Mouse (Mus musculus): ENCODE results near the gene Snx13. TPM values are rescaled to one million over a fixed set of nuclear protein-coding genes. Genes with fewer than 3 reads are reported as not detected.

The Snx13 gene
- polyA plus RNA-seq, 1 experiment from 2014 or later = 16.1 TPM

DNA sequence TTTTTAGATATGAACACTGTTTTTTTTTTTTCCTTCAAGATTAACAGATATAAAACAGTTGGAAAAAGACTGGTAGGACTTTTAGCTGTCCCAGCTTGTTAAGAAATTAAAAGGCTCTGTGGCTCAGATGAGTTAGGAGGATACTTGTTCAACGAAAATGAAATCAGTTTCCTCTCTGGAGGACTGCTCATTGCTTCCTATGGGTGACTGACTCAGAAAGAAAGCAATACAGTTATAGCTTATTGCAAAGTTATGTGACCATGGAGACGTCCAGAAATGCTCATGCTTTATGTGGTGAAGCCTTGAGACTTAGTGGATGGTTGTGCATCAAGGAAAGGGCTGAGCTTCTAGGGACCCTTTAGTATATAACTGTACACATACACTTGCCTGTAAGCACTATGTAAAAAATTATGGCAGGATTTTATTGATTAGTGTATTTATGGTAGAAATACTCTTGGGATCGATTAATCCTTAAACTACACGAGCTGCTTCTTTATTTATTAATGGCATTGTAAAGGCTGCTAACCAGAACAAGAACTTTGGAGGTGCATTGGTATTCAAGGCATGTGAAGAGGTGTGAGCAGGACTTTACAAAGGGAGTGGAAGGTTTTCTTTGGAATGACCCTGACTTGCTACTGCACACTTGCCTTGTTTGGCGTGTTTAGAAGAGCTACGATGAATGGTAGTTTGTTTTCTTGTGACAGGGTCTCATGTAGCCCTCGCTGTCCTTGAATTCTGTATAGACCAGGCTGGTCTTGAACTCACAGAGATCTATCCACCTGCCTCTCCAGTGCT, 4.2 kb downstream of the Snx13 start:
- no peak overlapping the region for H3K4me3 ChIP-seq
- no peaks in the 10 kb centered on the region for H3K27me3 ChIP-seq (replicated peaks; ENCODE audit: low read depth, poor library complexity, severe bottlenecking)
- DNase-seq (ENCODE audit: low spot score) = no peak
- 81% methylated on average over 7 of the region's 7 CpGs for WGBS
- H3K36me3 ChIP-seq (replicated peaks) = no peaks in the 10 kb centered on the region
- H3K9me3 ChIP-seq = no peaks in the 10 kb centered on the region
- H3K4me1 ChIP-seq = peaks cover 12% of the 10 kb centered on the region
- H3K27ac ChIP-seq (replicated peaks) = no peak overlapping the region

DNA sequence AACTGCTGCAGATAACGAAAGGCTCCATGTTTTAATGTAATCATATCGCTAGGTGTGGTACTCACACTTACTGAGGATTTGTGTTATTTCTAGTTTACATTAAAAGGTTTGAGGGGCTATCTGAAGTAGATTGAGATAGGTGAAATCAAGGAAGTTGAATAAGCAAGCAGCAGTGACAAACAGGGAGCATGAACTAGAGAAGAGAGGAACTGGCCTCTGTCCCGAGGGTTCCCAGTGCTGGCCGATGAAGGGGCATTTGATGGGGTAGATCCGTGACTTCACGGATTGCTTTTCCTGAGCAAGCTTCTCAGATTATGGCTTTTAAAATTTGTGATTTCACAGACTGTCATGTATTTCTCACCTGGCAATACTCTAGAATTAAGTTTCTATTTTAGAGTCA, 7.4 kb downstream of the Snx13 start:
- 88% methylated on average over 6 of the region's 6 CpGs for WGBS
- Histone ChIP-seq H3K27ac (replicated peaks) (no peak overlapping the region), H3K4me3 (no peak overlapping the region), H3K36me3 (replicated peaks) (peaks cover 7% of the 10 kb centered on the region), H3K27me3 (replicated peaks; ENCODE audit: low read depth, poor library complexity, severe bottlenecking) (no peaks in the 10 kb centered on the region), H3K9me3 (peaks cover 4% of the 10 kb centered on the region; the same call in 1 of the 2 replicates), H3K4me1 (0 out of 2 replicates have a peak, but pooled peaks cover 2% of the 10 kb centered on the region)
- no peak for DNase-seq (ENCODE audit: low spot score)

DNA sequence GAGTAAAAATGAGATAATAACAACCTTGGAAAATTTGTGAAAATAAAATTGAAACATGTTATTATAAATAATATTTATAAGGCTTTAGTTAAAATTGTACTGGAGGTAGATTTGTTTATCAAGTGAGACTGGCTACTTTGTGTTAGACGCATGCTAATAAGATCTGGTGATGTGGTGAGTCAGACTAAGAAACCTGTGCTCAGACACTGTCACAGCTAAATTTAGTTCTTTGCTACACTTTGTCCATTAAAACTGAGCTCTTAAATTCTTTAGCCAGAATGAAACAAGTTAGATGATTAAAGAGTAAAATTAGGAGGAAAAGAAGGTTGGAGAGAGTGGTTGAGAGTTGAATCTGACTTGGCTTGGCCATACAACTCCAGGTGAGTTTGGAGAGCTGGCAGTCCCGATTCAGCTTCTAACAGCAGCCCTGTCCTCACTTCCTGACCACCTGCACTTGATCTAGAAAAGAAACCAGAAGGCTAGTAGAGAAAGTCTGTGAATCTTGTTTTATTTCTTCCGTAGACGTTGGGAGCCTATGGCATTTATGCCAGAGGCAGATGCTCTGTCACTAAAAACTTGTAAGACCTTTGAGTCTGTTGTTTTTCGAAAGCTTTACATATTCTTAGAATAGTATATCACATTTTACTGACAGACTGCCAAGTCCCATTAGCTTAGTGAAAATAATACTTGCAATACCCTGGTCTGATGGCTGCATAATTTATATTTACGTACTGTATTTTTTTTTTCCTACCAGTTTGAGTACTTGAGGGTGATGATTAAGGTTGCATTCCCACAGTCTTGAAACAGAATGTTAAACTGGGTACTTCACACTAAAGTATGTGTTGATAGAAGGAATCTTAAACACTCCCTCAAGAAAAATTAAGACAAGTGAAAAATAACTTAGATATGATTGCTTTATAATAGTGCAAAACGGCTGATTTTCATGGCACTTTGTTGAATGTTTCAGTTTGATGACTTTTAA, 8.4 kb downstream of the Snx13 start:
- DNase-seq (ENCODE audit: low spot score) = no peak
- WGBS = 90% methylated on average over 7 of the region's 7 CpGs

DNA sequence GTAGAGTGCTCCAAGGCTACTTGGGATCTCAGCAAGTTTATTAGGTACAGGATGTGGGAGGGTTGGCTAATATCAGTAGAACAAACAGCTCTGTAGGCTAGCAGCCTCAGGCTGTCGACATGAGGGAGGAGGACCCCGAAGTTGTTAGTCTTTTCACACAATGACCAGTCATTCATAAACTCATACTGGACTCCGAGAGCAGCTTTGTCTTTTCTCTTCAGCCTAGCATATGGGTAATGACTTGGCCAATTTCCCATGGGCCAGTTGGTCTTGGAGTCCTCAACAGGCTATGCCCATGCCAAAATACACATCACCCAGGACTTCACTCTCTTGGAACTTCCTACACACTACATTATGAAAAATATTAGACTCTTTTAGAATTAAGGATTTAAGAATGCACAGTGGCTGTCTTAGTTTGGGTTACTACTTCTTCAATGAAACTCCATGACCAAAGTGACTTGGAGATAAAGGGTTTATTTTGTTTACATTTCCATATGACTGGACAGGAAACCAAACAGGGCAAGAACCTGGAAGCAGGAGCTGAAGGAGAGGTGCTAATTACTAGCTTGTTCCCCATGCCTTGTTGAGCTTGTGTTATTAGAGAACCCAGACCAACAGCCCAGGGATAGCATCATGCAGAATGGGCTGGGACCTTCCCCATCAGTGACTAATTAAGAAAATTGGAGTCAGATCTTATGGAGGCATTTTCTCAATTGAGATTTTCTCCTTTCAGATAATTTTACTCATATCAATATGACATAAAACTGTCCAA, 16.9 kb downstream of the Snx13 start:
- Histone ChIP-seq H3K27me3 (replicated peaks; ENCODE audit: low read depth, poor library complexity, severe bottlenecking) (no peaks in the 10 kb centered on the region), H3K27ac (replicated peaks) (no peak overlapping the region), H3K4me1 (no peaks in the 10 kb centered on the region), H3K36me3 (replicated peaks) (no peaks in the 10 kb centered on the region), H3K4me3 (no peak overlapping the region), H3K9me3 (no peaks in the 10 kb centered on the region)
- no peak for DNase-seq (ENCODE audit: low spot score)
- WGBS = 56% methylated on average over 3 of the region's 3 CpGs

More for the DNA sequence above, 8.4 kb downstream of the Snx13 start:
- Histone ChIP-seq H3K27ac (replicated peaks) (no peak overlapping the region), H3K4me1 (0 out of 2 replicates have a peak, but pooled peaks cover 2% of the 10 kb centered on the region), H3K27me3 (replicated peaks; ENCODE audit: low read depth, poor library complexity, severe bottlenecking) (no peaks in the 10 kb centered on the region), H3K4me3 (no peak overlapping the region), H3K9me3 (peaks cover 4% of the 10 kb centered on the region; the same call in 1 of the 2 replicates), H3K36me3 (replicated peaks) (peaks cover 7% of the 10 kb centered on the region)

DNA sequence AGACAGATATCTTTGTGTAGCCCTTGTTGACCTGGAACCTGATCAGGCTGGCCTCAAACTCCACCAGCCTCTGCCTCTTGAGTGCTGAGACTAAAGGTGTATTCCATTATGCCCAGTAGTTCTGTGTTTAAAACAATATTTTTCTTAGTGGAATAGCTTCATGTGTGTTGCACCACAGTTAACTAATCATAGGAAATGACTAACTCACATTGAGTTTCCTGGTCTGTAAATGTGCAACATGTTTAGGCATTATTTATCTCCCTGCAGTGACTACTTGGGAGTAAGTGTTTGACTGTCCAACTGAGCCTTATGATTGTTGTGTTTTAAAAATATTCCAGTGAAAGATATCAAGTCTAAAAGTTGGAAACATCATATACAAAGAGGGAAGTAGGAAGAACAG, 20.6 kb downstream of the Snx13 start:
- no peak for DNase-seq (ENCODE audit: low spot score)
- Histone ChIP-seq H3K9me3 (no peaks in the 10 kb centered on the region), H3K27me3 (replicated peaks; ENCODE audit: low read depth, poor library complexity, severe bottlenecking) (no peaks in the 10 kb centered on the region), H3K4me1 (no peaks in the 10 kb centered on the region), H3K36me3 (replicated peaks) (no peaks in the 10 kb centered on the region), H3K27ac (replicated peaks) (no peak overlapping the region), H3K4me3 (no peak overlapping the region)

DNA sequence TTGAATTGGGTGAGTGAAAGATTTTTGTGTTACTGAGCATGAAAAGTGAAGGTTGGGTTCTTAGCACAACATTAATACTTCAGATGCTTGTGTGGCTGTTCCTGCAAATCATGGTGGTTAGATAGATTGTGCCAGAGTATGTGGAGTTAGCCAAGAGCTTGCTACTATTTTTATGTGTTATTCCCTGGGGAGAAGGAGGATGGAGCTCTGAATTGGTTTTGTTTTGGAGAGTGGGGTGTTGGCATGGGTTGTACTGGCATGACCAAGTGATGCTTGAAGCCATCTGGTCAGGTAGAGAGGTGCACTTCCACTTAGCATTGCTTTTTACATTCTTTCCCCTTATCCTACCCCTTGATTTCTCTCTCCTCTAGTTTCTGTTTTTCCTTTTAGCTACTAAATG, 24.4 kb downstream of the Snx13 start:
- DNase-seq (ENCODE audit: low spot score) = no peak
- no peak overlapping the region for H3K4me3 ChIP-seq
- no peaks in the 10 kb centered on the region for H3K4me1 ChIP-seq
- H3K27me3 ChIP-seq (replicated peaks; ENCODE audit: low read depth, poor library complexity, severe bottlenecking) = no peaks in the 10 kb centered on the region
- H3K27ac ChIP-seq (replicated peaks) = no peak overlapping the region
- no peaks in the 10 kb centered on the region for H3K36me3 ChIP-seq (replicated peaks)
- no peaks in the 10 kb centered on the region for H3K9me3 ChIP-seq

DNA sequence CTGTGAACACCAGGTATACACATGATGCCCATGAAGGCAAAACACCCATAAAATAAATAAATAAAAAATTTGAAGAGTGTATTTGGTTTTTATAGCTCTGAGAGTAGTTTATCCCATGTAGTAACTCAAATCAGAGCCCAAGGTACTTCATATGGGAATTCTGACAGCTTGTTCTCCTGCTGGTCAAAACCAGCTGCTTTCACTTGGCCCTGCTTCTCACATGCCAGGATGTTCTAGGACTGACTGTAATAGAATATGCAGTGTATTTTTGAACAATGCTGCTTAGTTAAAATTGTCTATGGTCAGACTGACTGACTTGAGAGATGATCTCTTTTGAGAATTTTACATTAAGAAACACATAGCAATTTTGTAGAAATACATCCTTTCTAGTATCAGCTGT, 25.2 kb downstream of the Snx13 start:
- Histone ChIP-seq H3K36me3 (replicated peaks) (no peaks in the 10 kb centered on the region), H3K27me3 (replicated peaks; ENCODE audit: low read depth, poor library complexity, severe bottlenecking) (no peaks in the 10 kb centered on the region), H3K4me1 (no peaks in the 10 kb centered on the region), H3K27ac (replicated peaks) (no peak overlapping the region), H3K4me3 (no peak overlapping the region), H3K9me3 (no peaks in the 10 kb centered on the region)
- DNase-seq (ENCODE audit: low spot score) = no peak

DNA sequence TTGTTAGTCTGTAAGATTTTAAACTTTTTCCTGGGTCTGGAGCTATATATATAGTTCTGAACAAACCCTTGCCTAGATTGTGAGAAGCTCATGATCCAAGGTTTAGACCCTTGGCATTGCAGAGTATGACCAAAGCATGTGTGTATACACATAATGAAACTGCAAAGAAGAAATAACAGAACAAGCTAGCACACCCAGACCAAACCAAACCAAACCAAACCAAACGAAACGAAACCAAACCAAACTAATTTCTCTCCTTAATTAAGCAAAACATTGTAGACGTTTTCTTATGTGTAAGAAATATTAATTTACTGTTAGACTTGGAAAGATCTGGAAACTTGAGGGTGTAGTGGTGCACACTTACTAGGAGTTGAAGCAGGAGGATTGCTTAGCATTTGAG, 29.0 kb downstream of the Snx13 start:
- Histone ChIP-seq H3K4me3 (no peak overlapping the region), H3K9me3 (no peaks in the 10 kb centered on the region), H3K27ac (replicated peaks) (no peak overlapping the region), H3K27me3 (replicated peaks; ENCODE audit: low read depth, poor library complexity, severe bottlenecking) (no peaks in the 10 kb centered on the region), H3K36me3 (replicated peaks) (no peaks in the 10 kb centered on the region), H3K4me1 (no peaks in the 10 kb centered on the region)
- WGBS = 75% methylated on average over 3 of the region's 3 CpGs
- no peak for DNase-seq (ENCODE audit: low spot score)

DNA sequence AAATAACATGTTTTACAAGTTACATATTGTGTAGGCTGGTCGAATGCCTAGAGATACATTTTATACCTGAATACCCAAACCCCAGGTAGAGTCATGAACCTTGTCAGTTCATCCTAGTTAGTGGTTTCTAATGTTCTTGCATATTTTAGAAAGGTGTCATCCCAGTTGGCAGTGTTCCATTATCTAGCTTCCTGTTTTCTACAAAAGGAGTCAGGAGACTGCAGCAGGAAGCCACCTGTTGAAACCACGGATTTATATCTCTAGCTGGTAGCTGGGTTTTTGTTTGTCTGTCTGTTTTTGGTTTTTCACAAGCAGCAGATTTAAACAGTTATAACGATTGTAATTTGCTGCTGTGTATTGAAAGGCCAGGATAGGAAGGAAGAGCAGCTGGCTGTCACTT, 76.6 kb downstream of the Snx13 start:
- WGBS = 87% methylated on average over 3 of the region's 3 CpGs
- Histone ChIP-seq H3K36me3 (replicated peaks) (peaks cover 12% of the 10 kb centered on the region), H3K4me1 (no peaks in the 10 kb centered on the region), H3K9me3 (no peaks in the 10 kb centered on the region), H3K27me3 (replicated peaks; ENCODE audit: low read depth, poor library complexity, severe bottlenecking) (no peaks in the 10 kb centered on the region), H3K27ac (replicated peaks) (no peak overlapping the region), H3K4me3 (no peak overlapping the region)
- DNase-seq (ENCODE audit: low spot score) = no peak

DNA sequence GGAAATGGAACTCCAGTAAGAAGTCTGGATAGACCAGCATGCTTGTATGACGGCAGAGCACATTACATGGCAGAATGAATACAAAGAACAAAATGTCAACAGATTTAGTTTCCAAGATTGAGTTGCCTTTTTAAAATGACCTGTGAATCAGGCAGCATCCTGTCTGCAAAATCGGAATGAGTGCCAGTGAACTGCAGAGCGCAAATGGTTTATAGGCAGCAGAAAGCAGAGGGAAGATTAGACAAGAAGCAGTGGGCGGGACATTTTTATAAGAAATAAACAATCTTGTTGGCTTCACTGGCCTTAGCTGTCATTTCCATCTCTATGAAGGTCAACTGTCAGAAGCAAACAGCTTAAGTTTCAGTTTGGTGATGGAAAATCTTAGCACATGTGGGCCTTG, 106.2 kb downstream of the Snx13 start:
- Histone ChIP-seq H3K27me3 (replicated peaks; ENCODE audit: low read depth, poor library complexity, severe bottlenecking) (no peaks in the 10 kb centered on the region), H3K36me3 (replicated peaks) (no peaks in the 10 kb centered on the region), H3K27ac (replicated peaks) (no peak overlapping the region), H3K4me3 (no peak overlapping the region), H3K9me3 (no peaks in the 10 kb centered on the region), H3K4me1 (0 out of 2 replicates have a peak, but pooled peaks cover 3% of the 10 kb centered on the region)
- WGBS = 89% methylated on average over 4 of the region's 4 CpGs
- no peak for DNase-seq (ENCODE audit: low spot score)

DNA sequence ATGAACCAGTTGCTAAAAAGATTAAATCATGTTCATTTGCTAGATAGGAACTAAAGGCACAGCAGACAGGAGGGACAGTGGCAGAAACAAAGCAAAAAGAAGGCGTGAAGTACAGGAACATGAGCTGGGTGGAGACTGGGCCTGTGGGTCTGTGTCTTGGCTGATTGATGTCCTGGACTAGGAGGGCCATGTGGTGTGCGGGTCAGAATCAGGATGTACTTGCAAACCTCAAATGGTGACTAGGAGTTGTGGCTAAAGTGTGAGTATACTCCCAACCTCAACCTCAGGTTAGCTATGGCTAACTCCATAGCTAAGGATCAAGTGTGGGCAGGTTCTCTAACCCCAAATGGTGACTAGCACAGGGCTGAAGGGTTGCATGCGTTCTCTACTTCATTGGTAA, 107.2 kb downstream of the Snx13 start:
- H3K27me3 ChIP-seq (replicated peaks; ENCODE audit: low read depth, poor library complexity, severe bottlenecking) = no peaks in the 10 kb centered on the region
- DNase-seq (ENCODE audit: low spot score) = no peak
- H3K27ac ChIP-seq (replicated peaks) = no peak overlapping the region
- no peak overlapping the region for H3K4me3 ChIP-seq
- H3K4me1 ChIP-seq = 0 out of 2 replicates have a peak, but pooled peaks cover 2% of the 10 kb centered on the region
- WGBS = 74% methylated on average over 3 of the region's 3 CpGs
- no peaks in the 10 kb centered on the region for H3K36me3 ChIP-seq (replicated peaks)
- H3K9me3 ChIP-seq = no peaks in the 10 kb centered on the region

DNA sequence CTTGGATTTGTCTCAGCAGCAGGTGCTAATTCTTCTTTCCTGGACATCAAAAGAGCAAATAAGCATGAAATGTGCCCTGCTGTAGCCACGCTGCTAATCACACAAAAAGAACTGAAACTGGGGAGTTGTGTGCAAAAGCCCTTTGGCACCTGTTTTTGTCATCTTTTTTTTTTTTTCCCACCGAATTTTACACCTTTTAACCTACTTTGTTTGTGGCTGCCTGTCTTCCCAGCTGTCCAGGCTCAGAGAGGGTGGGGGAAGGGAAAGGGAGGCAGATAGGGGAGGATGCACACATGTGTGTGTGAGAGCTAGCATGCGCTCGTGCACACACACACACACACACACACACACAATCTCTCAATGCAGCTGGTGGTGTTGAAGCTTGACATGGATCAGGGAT, 110.3 kb downstream of the Snx13 start:
- no peak for DNase-seq (ENCODE audit: low spot score)
- WGBS = 79% methylated on average over 4 of the region's 4 CpGs
- Histone ChIP-seq H3K27me3 (replicated peaks; ENCODE audit: low read depth, poor library complexity, severe bottlenecking) (no peaks in the 10 kb centered on the region), H3K4me1 (no peaks in the 10 kb centered on the region), H3K36me3 (replicated peaks) (no peaks in the 10 kb centered on the region), H3K27ac (replicated peaks) (no peak overlapping the region), H3K9me3 (no peaks in the 10 kb centered on the region), H3K4me3 (no peak overlapping the region)

All from embryonic facial prominence, embryonic 10.5 days (tissue).